Mouse (Mus musculus) heart, adult 2 months (tissue): Measurements from ENCODE around the gene Dyrk2.

Experiments used
- CTCF ChIP-seq: fragments of 200-600 bp; IDR thresholded peaks from 2 replicates; pipeline ENCODE4 v1.8.1; 2022; ENCODE audit warnings: antibody characterized with exemption, mild to moderate bottlenecking, moderate library complexity
- EP300 ChIP-seq: fragments of 200-500 bp; IDR thresholded peaks from 2 replicates; pipeline ENCODE4 v1.6.1; 2011; ENCODE audit warnings: low read depth, low read length, control low read depth; ENCODE audit not compliant: insufficient read depth
- POLR2A ChIP-seq: fragments of 200-500 bp; IDR thresholded peaks from 2 replicates; pipeline ENCODE4 v1.6.1; 2011; ENCODE audit warnings: mild to moderate bottlenecking, low read depth, low read length, control low read depth; ENCODE audit not compliant: insufficient read depth

- TF ChIP-seq EP300 (no peak), CTCF (no peak), POLR2A (no peak)
Measured at GRCm38 (mm10) chr10:118810908-118811711, 58.9 kb downstream of the Dyrk2 start.
